Mouse (Mus musculus) cortical plate, adult 2 months (tissue): ENCODE results near the gene Susd4. TPM values are rescaled to one million over a fixed set of nuclear protein-coding genes. Genes with fewer than 3 reads are reported as not detected.

Experiments used
- H3K27ac ChIP-seq: fragments of 200-500 bp; 2 replicates; pipeline ENCODE4 v1.5.1; 2012; ENCODE audit warnings: low read length, control low read depth, inconsistent platforms; ENCODE audit not compliant: insufficient read depth
- H3K4me1 ChIP-seq: fragments of 200-500 bp; 2 replicates; pipeline ENCODE4 v1.6.1; 2011; ENCODE audit warnings: low read length; ENCODE audit not compliant: control insufficient read depth, insufficient read depth
- H3K4me3 ChIP-seq: fragments of 200-500 bp; 2 replicates; pipeline ENCODE4 v1.5.1; 2011; ENCODE audit warnings: mild to moderate bottlenecking, low read length, control low read depth; ENCODE audit not compliant: insufficient read depth
- CTCF ChIP-seq: fragments of 200-500 bp; IDR thresholded peaks from 2 replicates; pipeline ENCODE4 v1.5.1; 2011; ENCODE audit warnings: mild to moderate bottlenecking, control low read depth, low read length; ENCODE audit not compliant: insufficient read depth; ENCODE audit errors: extremely low read depth
- POLR2A ChIP-seq: fragments of 200-500 bp; IDR thresholded peaks from 2 replicates; pipeline ENCODE4 v1.6.1; 2011; ENCODE audit warnings: mild to moderate bottlenecking, low read length, control low read depth; ENCODE audit not compliant: insufficient read depth; ENCODE audit errors: extremely low read depth
- polyA plus RNA-seq: library from polyadenylated mRNA; depleted of rRNA; stranded (reverse); fragments of >200 nt; gene quantifications from 2 replicates; pipeline ENCODE4 v1.2.3, GENCODE M21; 2012

Gene Susd4
- polyA plus RNA-seq, 1 experiment: 128 TPM

GRCm38 (mm10) chr1:182754865-182755264, 8.8 kb upstream of the Susd4 start:
- H3K27ac ChIP-seq: no peak overlapping the region
- H3K4me1 ChIP-seq: no peaks in the 10 kb centered on the region
- TF ChIP-seq CTCF: no peak
- no peak for TF ChIP-seq POLR2A
- H3K4me3 ChIP-seq: no peak overlapping the region

- no peak overlapping the region for H3K27ac ChIP-seq
- TF ChIP-seq POLR2A (no peak), CTCF (no peak)
- H3K4me3 ChIP-seq: no peak overlapping the region
- H3K4me1 ChIP-seq: no peaks in the 10 kb centered on the region
Observed at GRCm38 (mm10) chr1:182758783-182759182, 4.9 kb upstream of the Susd4 start.

- Histone ChIP-seq H3K27ac (peak overlapping the region; percentile 62), H3K4me3 (peak overlapping the region; percentile 59), H3K4me1 (peaks cover 3% of the 10 kb centered on the region; the same call in 1 of the 2 replicates)
- TF ChIP-seq CTCF (no peak), POLR2A (no peak)
Observed at GRCm38 (mm10) chr1:182763191-182763715, 407 bp upstream of the Susd4 start.

- no peak for TF ChIP-seq POLR2A
- TF ChIP-seq CTCF: no peak
- peaks cover 3% of the 10 kb centered on the region; the same call in 1 of the 2 replicates for H3K4me1 ChIP-seq
- H3K4me3 ChIP-seq: peak overlapping the region; percentile 59
- peak overlapping the region; percentile 49; the same call in 1 of the 2 replicates for H3K27ac ChIP-seq
Observed at GRCm38 (mm10) chr1:182764541-182765281, 1.1 kb downstream of the Susd4 start.

GRCm38 (mm10) chr1:182775576-182775975, 11.9 kb downstream of the Susd4 start:
- Histone ChIP-seq H3K4me3 (no peak overlapping the region), H3K27ac (no peak overlapping the region), H3K4me1 (peaks cover 2% of the 10 kb centered on the region)
- TF ChIP-seq CTCF: no peak
- TF ChIP-seq POLR2A: no peak

- peaks cover 2% of the 10 kb centered on the region for H3K4me1 ChIP-seq
- TF ChIP-seq POLR2A: no peak
- TF ChIP-seq CTCF: no peak
- no peak overlapping the region for H3K27ac ChIP-seq
- H3K4me3 ChIP-seq: no peak overlapping the region
Observed at GRCm38 (mm10) chr1:182776749-182777410, 13.2 kb downstream of the Susd4 start.

- no peak overlapping the region for H3K27ac ChIP-seq
- peaks cover 2% of the 10 kb centered on the region for H3K4me1 ChIP-seq
- H3K4me3 ChIP-seq: no peak overlapping the region
- TF ChIP-seq CTCF (no peak), POLR2A (no peak)
Observed at GRCm38 (mm10) chr1:182778225-182778624, 14.6 kb downstream of the Susd4 start.

- Histone ChIP-seq H3K4me3 (no peak overlapping the region), H3K27ac (no peak overlapping the region), H3K4me1 (peaks cover 2% of the 10 kb centered on the region)
- TF ChIP-seq CTCF (no peak), POLR2A (no peak)
Observed at GRCm38 (mm10) chr1:182779024-182779520, 15.4 kb downstream of the Susd4 start.

- TF ChIP-seq CTCF (no peak), POLR2A (no peak)
- no peak overlapping the region for H3K4me3 ChIP-seq
Observed at GRCm38 (mm10) chr1:182783774-182784173, 20.1 kb downstream of the Susd4 start.

GRCm38 (mm10) chr1:182784784-182785183, 21.1 kb downstream of the Susd4 start:
- Histone ChIP-seq H3K27ac (no peak overlapping the region), H3K4me1 (no peaks in the 10 kb centered on the region; the same call in 1 of the 2 replicates), H3K4me3 (no peak overlapping the region)
- TF ChIP-seq POLR2A (no peak), CTCF (no peak)

More at GRCm38 (mm10) chr1:182783774-182784173, 20.1 kb downstream of the Susd4 start:
- Histone ChIP-seq H3K27ac (no peak overlapping the region), H3K4me1 (no peaks in the 10 kb centered on the region)
